Mouse (Mus musculus): ENCODE results near the gene Spryd3. TPM values are rescaled to one million over a fixed set of nuclear protein-coding genes. Genes with fewer than 3 reads are reported as not detected.

The Spryd3 gene
- polyA plus RNA-seq, 1 experiment: 43.1 TPM

GRCm38 (mm10) chr15:102106754-102107456 is 29.1 kb downstream of the Spryd3 start:
- peaks cover 18% of the 10 kb centered on the region for H3K4me1 ChIP-seq (replicated peaks; ENCODE audit: control insufficient read depth, insufficient read depth, low read length)
- no peaks in the 10 kb centered on the region for H3K36me3 ChIP-seq (ENCODE audit: control insufficient read depth, insufficient read depth, low read length)
- no peaks in the 10 kb centered on the region for H3K27me3 ChIP-seq (ENCODE audit: control insufficient read depth, insufficient read depth, low read length)
- H3K27ac ChIP-seq (ENCODE audit: control insufficient read depth, insufficient read depth, low read length): no peak overlapping the region
- TF ChIP-seq CTCF (IDR thresholded peaks at IDR 0.05; ENCODE audit: borderline replicate concordance, control insufficient read depth, extremely low read depth, insufficient read depth, low read length, poor library complexity): no peak
- TF ChIP-seq POLR2A (IDR thresholded peaks at IDR 0.05; ENCODE audit: control insufficient read depth, extremely low read depth, insufficient read depth, low read length, poor library complexity): no peak
- peak overlapping the region; percentile 1; the same call in 1 of the 2 replicates for H3K4me3 ChIP-seq (ENCODE audit: control insufficient read depth, insufficient read depth, low read length)
- DNase-seq: no peak
- 39% methylated on average over 38 of the region's 38 CpGs for WGBS

- Histone ChIP-seq H3K4me1 (replicated peaks; ENCODE audit: control insufficient read depth, insufficient read depth, low read length) (peaks cover 18% of the 10 kb centered on the region), H3K36me3 (ENCODE audit: control insufficient read depth, insufficient read depth, low read length) (no peaks in the 10 kb centered on the region), H3K4me3 (ENCODE audit: control insufficient read depth, insufficient read depth, low read length) (no peak overlapping the region), H3K27ac (ENCODE audit: control insufficient read depth, insufficient read depth, low read length) (no peak overlapping the region), H3K27me3 (ENCODE audit: control insufficient read depth, insufficient read depth, low read length) (no peaks in the 10 kb centered on the region)
- TF ChIP-seq POLR2A (IDR thresholded peaks at IDR 0.05; ENCODE audit: control insufficient read depth, extremely low read depth, insufficient read depth, low read length, poor library complexity): no peak
- no peak for TF ChIP-seq CTCF (IDR thresholded peaks at IDR 0.05; ENCODE audit: borderline replicate concordance, control insufficient read depth, extremely low read depth, insufficient read depth, low read length, poor library complexity)
- WGBS: 22% methylated on average over 18 of the region's 18 CpGs
- DNase-seq: peak; percentile 55
Measured at GRCm38 (mm10) chr15:102105764-102106730, 30.0 kb downstream of the Spryd3 start.

GRCm38 (mm10) chr15:102105360-102105759 is 30.7 kb downstream of the Spryd3 start:
- Histone ChIP-seq H3K4me3 (ENCODE audit: control insufficient read depth, insufficient read depth, low read length) (no peak overlapping the region), H3K27me3 (ENCODE audit: control insufficient read depth, insufficient read depth, low read length) (no peaks in the 10 kb centered on the region), H3K27ac (ENCODE audit: control insufficient read depth, insufficient read depth, low read length) (no peak overlapping the region), H3K4me1 (replicated peaks; ENCODE audit: control insufficient read depth, insufficient read depth, low read length) (peaks cover 22% of the 10 kb centered on the region), H3K36me3 (ENCODE audit: control insufficient read depth, insufficient read depth, low read length) (no peaks in the 10 kb centered on the region)
- TF ChIP-seq POLR2A (IDR thresholded peaks at IDR 0.05; ENCODE audit: control insufficient read depth, extremely low read depth, insufficient read depth, low read length, poor library complexity): no peak
- TF ChIP-seq CTCF (IDR thresholded peaks at IDR 0.05; ENCODE audit: borderline replicate concordance, control insufficient read depth, extremely low read depth, insufficient read depth, low read length, poor library complexity): no peak
- 13% methylated on average over 5 of the region's 5 CpGs for WGBS
- DNase-seq: no peak

- WGBS: 88% methylated on average over 12 of the region's 12 CpGs
- TF ChIP-seq CTCF (IDR thresholded peaks at IDR 0.05; ENCODE audit: borderline replicate concordance, control insufficient read depth, extremely low read depth, insufficient read depth, low read length, poor library complexity) (no peak), POLR2A (IDR thresholded peaks at IDR 0.05; ENCODE audit: control insufficient read depth, extremely low read depth, insufficient read depth, low read length, poor library complexity) (no peak)
- H3K27ac ChIP-seq (ENCODE audit: control insufficient read depth, insufficient read depth, low read length): no peak overlapping the region
- no peaks in the 10 kb centered on the region for H3K36me3 ChIP-seq (ENCODE audit: control insufficient read depth, insufficient read depth, low read length)
- H3K4me1 ChIP-seq (replicated peaks; ENCODE audit: control insufficient read depth, insufficient read depth, low read length): peaks cover 25% of the 10 kb centered on the region
- no peak for DNase-seq
- H3K27me3 ChIP-seq (ENCODE audit: control insufficient read depth, insufficient read depth, low read length): no peaks in the 10 kb centered on the region
- H3K4me3 ChIP-seq (ENCODE audit: control insufficient read depth, insufficient read depth, low read length): no peak overlapping the region
Measured at GRCm38 (mm10) chr15:102103947-102104555, 32.0 kb downstream of the Spryd3 start.

GRCm38 (mm10) chr15:102103371-102103946 is 32.6 kb downstream of the Spryd3 start:
- H3K27me3 ChIP-seq (ENCODE audit: control insufficient read depth, insufficient read depth, low read length): no peaks in the 10 kb centered on the region

More at GRCm38 (mm10) chr15:102103371-102103946, 32.6 kb downstream of the Spryd3 start:
- WGBS: 90% methylated on average over 14 of the region's 14 CpGs
- Histone ChIP-seq H3K27ac (ENCODE audit: control insufficient read depth, insufficient read depth, low read length) (no peak overlapping the region), H3K4me1 (replicated peaks; ENCODE audit: control insufficient read depth, insufficient read depth, low read length) (peaks cover 25% of the 10 kb centered on the region), H3K4me3 (ENCODE audit: control insufficient read depth, insufficient read depth, low read length) (no peak overlapping the region), H3K36me3 (ENCODE audit: control insufficient read depth, insufficient read depth, low read length) (no peaks in the 10 kb centered on the region)
- DNase-seq: no peak
- no peak for TF ChIP-seq POLR2A (IDR thresholded peaks at IDR 0.05; ENCODE audit: control insufficient read depth, extremely low read depth, insufficient read depth, low read length, poor library complexity)
- no peak for TF ChIP-seq CTCF (IDR thresholded peaks at IDR 0.05; ENCODE audit: borderline replicate concordance, control insufficient read depth, extremely low read depth, insufficient read depth, low read length, poor library complexity)

Measured in thymus, adult 2 months (tissue).